In genomic region chr7:24949958-24950623, GRCm38 (mm10) we compare ENCODE assay signal across 8 mouse cellular contexts. TPM values are rescaled to one million over a fixed set of nuclear protein-coding genes. Genes with fewer than 3 reads are reported as not detected.
A peak's percentile ranks its signal among the peaks of the same experiment; 100 is the strongest.
DNase-seq lines count a peak whose midpoint lies in the region; ATAC-seq and TF ChIP-seq lines count a peak whose summit lies in the region.
"Had no signal": no experiment of that assay in that cellular context is flagged by ENCODE, and none has a peak within 500 bp of the region (broad histone marks: within the 10 kb centered on the region; RNA-seq: fewer than 3 reads in every experiment).

No protein-coding gene starts in this region.

- H3K4me1 ChIP-seq in ES-Bruce4 (ENCODE audit: control insufficient read depth, insufficient read depth, low read length), result peaks cover 9% of the 10 kb centered on the region
- peaks cover 1% of the 10 kb centered on the region; the same call in 1 of the 2 replicates for H3K4me1 ChIP-seq in embryonic facial prominence, embryonic 14.5 days (ENCODE audit: control insufficient read depth, insufficient read depth, low read length)
- no peaks in the 10 kb centered on the region for H3K4me1 ChIP-seq in heart, postnatal 0 days (ENCODE audit: control insufficient read depth, insufficient read depth)

- TF ChIP-seq POLR2A in ES-Bruce4 (IDR thresholded peaks at IDR 0.05; ENCODE audit: insufficient read depth, low read length), result no peak

- no peaks in the 10 kb centered on the region for H3K36me3 ChIP-seq in ES-Bruce4 (ENCODE audit: control insufficient read depth, insufficient read depth, low read length, poor library complexity, severe bottlenecking)
- H3K36me3 ChIP-seq in embryonic facial prominence, embryonic 14.5 days (ENCODE audit: control insufficient read depth, insufficient read depth, low read length), result no peaks in the 10 kb centered on the region
- no peaks in the 10 kb centered on the region for H3K36me3 ChIP-seq in heart, postnatal 0 days (replicated peaks; ENCODE audit: control insufficient read depth, insufficient read depth, low read length)

- peak; percentile 98 for TF ChIP-seq CTCF in ES-Bruce4 (IDR thresholded peaks at IDR 0.05; ENCODE audit: low read depth, low read length)
- TF ChIP-seq CTCF in heart, postnatal 0 days (IDR thresholded peaks at IDR 0.05; ENCODE audit: low read depth), result peak; percentile 75

- H3K9ac ChIP-seq in ES-Bruce4 (ENCODE audit: low read depth, poor library complexity, severe bottlenecking), result no peak overlapping the region
- no peak overlapping the region for H3K9ac ChIP-seq in embryonic facial prominence, embryonic 14.5 days (ENCODE audit: low read depth, low read length)
- H3K9ac ChIP-seq in heart, postnatal 0 days (replicated peaks; ENCODE audit: low read depth, low read length), result no peak overlapping the region

- H3K9me3 ChIP-seq in ES-Bruce4 (replicated peaks; ENCODE audit: control insufficient read depth, insufficient read depth, low read length, poor library complexity, severe bottlenecking), result no peaks in the 10 kb centered on the region
- no peaks in the 10 kb centered on the region for H3K9me3 ChIP-seq in embryonic facial prominence, embryonic 14.5 days (ENCODE audit: control insufficient read depth, low read length)
- H3K9me3 ChIP-seq in heart, postnatal 0 days (replicated peaks; ENCODE audit: control insufficient read depth, low read length), result no peaks in the 10 kb centered on the region

- 0 out of 2 replicates have a peak, but pooled peaks have one; percentile 61 for TF ChIP-seq EP300 in ES-Bruce4 (IDR thresholded peaks at IDR 0.05; ENCODE audit: insufficient read depth, low read depth, low read length)
- no peak for TF ChIP-seq EP300 in heart, postnatal 0 days (IDR thresholded peaks at IDR 0.05; ENCODE audit: low read depth)

- H3K4me2 ChIP-seq in embryonic facial prominence, embryonic 14.5 days (ENCODE audit: low read depth, low read length), result no peak overlapping the region
- no peak overlapping the region for H3K4me2 ChIP-seq in heart, postnatal 0 days (ENCODE audit: low read depth, low read length)

- H3K4me3 ChIP-seq in ES-Bruce4 (ENCODE audit: low read depth, low read length), result no peak overlapping the region
- no peak overlapping the region for H3K4me3 ChIP-seq in embryonic facial prominence, embryonic 14.5 days (ENCODE audit: low read depth, low read length)
- H3K4me3 ChIP-seq in heart, postnatal 0 days (ENCODE audit: low read depth, low read length), result no peak overlapping the region

- DNase-seq in adrenal gland, postnatal 14 days, result peak; percentile 89
- DNase-seq in embryonic facial prominence, embryonic 14.5 days (ENCODE audit: low spot score), result peak; percentile 70
- DNase-seq in heart, postnatal 0 days (ENCODE audit: low spot score), result peak; percentile 45
- DNase-seq in kidney, postnatal 25 days, result peak; percentile 68 to 79
- peak; percentile 80 for DNase-seq in lung, postnatal 36 days
- DNase-seq in retina, postnatal 7 days (ENCODE audit: low read depth, low spot score), result peak; percentile 64

- 2% methylated on average over 8 of the region's 8 CpGs for WGBS in embryonic facial prominence, embryonic 14.5 days
- under 1% methylated on average over 8 of the region's 8 CpGs for WGBS in heart, postnatal 0 days

- ATAC-seq in embryonic facial prominence, embryonic 14.5 days (ENCODE audit: low read depth), result peak; percentile 51; the same call in 1 of the 2 replicates
- ATAC-seq in heart, postnatal 0 days (ENCODE audit: insufficient read depth, low read depth), result peak; percentile 22; the same call in 1 of the 2 replicates

- no peak overlapping the region for H3K27ac ChIP-seq in ES-Bruce4 (ENCODE audit: insufficient read depth, low read length)
- no peak overlapping the region for H3K27ac ChIP-seq in embryonic facial prominence, embryonic 14.5 days (replicated peaks; ENCODE audit: low read depth, low read length)
- H3K27ac ChIP-seq in heart, postnatal 0 days (ENCODE audit: low read depth), result no peak overlapping the region

- H3K27me3 ChIP-seq in ES-Bruce4 (ENCODE audit: control insufficient read depth, insufficient read depth, low read length, poor library complexity, severe bottlenecking), result peaks cover 4% of the 10 kb centered on the region; the same call in 1 of the 2 replicates
- peaks cover 100% of the 10 kb centered on the region for H3K27me3 ChIP-seq in embryonic facial prominence, embryonic 14.5 days (replicated peaks; ENCODE audit: control insufficient read depth, insufficient read depth, low read length)
- H3K27me3 ChIP-seq in heart, postnatal 0 days (ENCODE audit: control insufficient read depth, insufficient read depth, low read length), result peaks cover 100% of the 10 kb centered on the region

RNA-seq across cellular contexts. Expression of gene Gm4881, which starts 5.8 kb away (rescaled TPM):
- not detected in 2 replicates for polyA plus RNA-seq in ES-Bruce4 (2011; ENCODE audit: insufficient read depth, insufficient read length, low read depth, missing spikeins)
- total RNA-seq in adrenal gland, postnatal 14 days (2021), result not detected in 2 replicates
- polyA plus RNA-seq in embryonic facial prominence, embryonic 14.5 days (2014; fragmentation: Nextera tagmentation; extraction: Ambion mirVana), result not detected in 2 replicates
- not detected in 2 replicates for total RNA-seq in heart, postnatal 0 days (2014; rRNA removed; ENCODE audit: low replicate concordance)
- polyA plus RNA-seq in heart, postnatal 0 days (2015; fragmentation: Nextera tagmentation; extraction: Ambion mirVana), result not detected in 2 replicates
- total RNA-seq: layer of hippocampus, postnatal 14 days had no signal

RNA-seq across cellular contexts. Expression of gene Rabac1, which starts 22.5 kb away (rescaled TPM):
- polyA plus RNA-seq in ES-Bruce4 (2011; ENCODE audit: insufficient read depth, insufficient read length, low read depth, missing spikeins), result 84.4 and 97.6 TPM in 2 replicates
- 212 and 238 TPM in 2 replicates for total RNA-seq in adrenal gland, postnatal 14 days (2021)
- 218 and 219 TPM in 2 replicates for polyA plus RNA-seq in embryonic facial prominence, embryonic 14.5 days (2014; fragmentation: Nextera tagmentation; extraction: Ambion mirVana)
- total RNA-seq in heart, postnatal 0 days (2014; rRNA removed; ENCODE audit: low replicate concordance), result 609 and 633 TPM in 2 replicates
- polyA plus RNA-seq in heart, postnatal 0 days (2015; fragmentation: Nextera tagmentation; extraction: Ambion mirVana), result 357 and 362 TPM in 2 replicates

RNA-seq across cellular contexts. Expression of gene Arhgef1, which starts 47.4 kb away (rescaled TPM):
- 90.5 and 108 TPM in 2 replicates for polyA plus RNA-seq in ES-Bruce4 (2011; ENCODE audit: insufficient read depth, insufficient read length, low read depth, missing spikeins)
- 94.9 and 164 TPM in 2 replicates for total RNA-seq in adrenal gland, postnatal 14 days (2021)
- polyA plus RNA-seq in embryonic facial prominence, embryonic 14.5 days (2014; fragmentation: Nextera tagmentation; extraction: Ambion mirVana), result 86.7 and 89.3 TPM in 2 replicates
- total RNA-seq in heart, postnatal 0 days (2014; rRNA removed; ENCODE audit: low replicate concordance), result 16.0 and 28.2 TPM in 2 replicates
- polyA plus RNA-seq in heart, postnatal 0 days (2015; fragmentation: Nextera tagmentation; extraction: Ambion mirVana), result 37.0 TPM in 2 replicates

RNA-seq across cellular contexts. Expression of gene Cd79a, which starts 52.9 kb away (rescaled TPM):
- polyA plus RNA-seq in ES-Bruce4 (2011; ENCODE audit: insufficient read depth, insufficient read length, low read depth, missing spikeins), result 2.8 and 2.9 TPM in 2 replicates
- total RNA-seq in adrenal gland, postnatal 14 days (2021), result 6.0 and 35.0 TPM in 2 replicates
- polyA plus RNA-seq in embryonic facial prominence, embryonic 14.5 days (2014; fragmentation: Nextera tagmentation; extraction: Ambion mirVana), result 0.35 and 0.60 TPM in 2 replicates
- total RNA-seq in heart, postnatal 0 days (2014; rRNA removed; ENCODE audit: low replicate concordance), result 2.8 TPM in 1 of 2 replicates, not detected in the other
- polyA plus RNA-seq in heart, postnatal 0 days (2015; fragmentation: Nextera tagmentation; extraction: Ambion mirVana), result 0.33 and 0.70 TPM in 2 replicates

RNA-seq across cellular contexts. Expression of gene Atp1a3, which starts 55.7 kb away (rescaled TPM):
- polyA plus RNA-seq in ES-Bruce4 (2011; ENCODE audit: insufficient read depth, insufficient read length, low read depth, missing spikeins), result 7.0 and 9.4 TPM in 2 replicates
- total RNA-seq in adrenal gland, postnatal 14 days (2021), result 35.6 and 39.8 TPM in 2 replicates
- 7.2 and 9.0 TPM in 2 replicates for polyA plus RNA-seq in embryonic facial prominence, embryonic 14.5 days (2014; fragmentation: Nextera tagmentation; extraction: Ambion mirVana)
- total RNA-seq in heart, postnatal 0 days (2014; rRNA removed; ENCODE audit: low replicate concordance), result 0.04 TPM in 1 of 2 replicates, not detected in the other
- 0.12 and 0.30 TPM in 2 replicates for polyA plus RNA-seq in heart, postnatal 0 days (2015; fragmentation: Nextera tagmentation; extraction: Ambion mirVana)
